Mouse (Mus musculus): ENCODE measurements around the gene Wwox. TPM values are rescaled to one million over a fixed set of nuclear protein-coding genes. Genes with fewer than 3 reads are reported as not detected.

Wwox gene
- polyA plus RNA-seq, 1 experiment from 2014 or later: 11.3 TPM

- ATAC-seq (ENCODE audit: insufficient number of reproducible peaks, insufficient read depth, low FRiP score, low read depth): no peak
- WGBS: 81% methylated on average over 12 of the region's 12 CpGs
- Histone ChIP-seq H3K36me3 (ENCODE audit: control insufficient read depth, insufficient read depth, low read length) (no peaks in the 10 kb centered on the region), H3K4me1 (ENCODE audit: control insufficient read depth in 2 of 2, insufficient read depth in 2 of 2, low read length in 2 of 2) (peaks cover 0 to 4% of the 10 kb centered on the region in 2 experiments; a peak in 1 of 4 replicates), H3K27me3 (ENCODE audit: control insufficient read depth, insufficient read depth, low read length) (no peaks in the 10 kb centered on the region), H3K9me3 (ENCODE audit: control insufficient read depth, low read length) (no peaks in the 10 kb centered on the region), H3K4me3 (ENCODE audit: control insufficient read depth in 1 of 2, insufficient read depth in 1 of 2, low read depth in 1 of 2, low read length in 2 of 2) (no peak overlapping the region), H3K27ac (replicated peaks in 1 of 2; ENCODE audit: control insufficient read depth in 1 of 2, insufficient read depth in 1 of 2, low read depth in 2 of 2, low read length in 2 of 2) (no peak overlapping the region), H3K9ac (ENCODE audit: low read length) (no peak overlapping the region), H3K4me2 (ENCODE audit: low read length) (no peak overlapping the region)
These were observed 618.9 kb downstream of the Wwox start for GRCm38 (mm10) chr8:115058193-115058835.

GRCm38 (mm10) chr8:115063623-115064022, 624.2 kb downstream of the Wwox start:
- H3K4me1 ChIP-seq (ENCODE audit: control insufficient read depth in 2 of 2, insufficient read depth in 2 of 2, low read length in 2 of 2): peaks cover 0 to 4% of the 10 kb centered on the region in 2 experiments; a peak in 1 of 4 replicates
- no peak overlapping the region for H3K9ac ChIP-seq (ENCODE audit: low read length)
- H3K27me3 ChIP-seq (ENCODE audit: control insufficient read depth, insufficient read depth, low read length): no peaks in the 10 kb centered on the region
- 80% methylated on average over 5 of the region's 5 CpGs for WGBS
- no peaks in the 10 kb centered on the region for H3K9me3 ChIP-seq (ENCODE audit: control insufficient read depth, low read length)
- H3K36me3 ChIP-seq (ENCODE audit: control insufficient read depth, insufficient read depth, low read length): no peaks in the 10 kb centered on the region
- no peak for ATAC-seq (ENCODE audit: insufficient number of reproducible peaks, insufficient read depth, low FRiP score, low read depth)
- no peak overlapping the region for H3K4me2 ChIP-seq (ENCODE audit: low read length)
- no peak overlapping the region for H3K4me3 ChIP-seq (ENCODE audit: control insufficient read depth in 1 of 2, insufficient read depth in 1 of 2, low read depth in 1 of 2, low read length in 2 of 2)
- no peak overlapping the region for H3K27ac ChIP-seq (replicated peaks in 1 of 2; ENCODE audit: control insufficient read depth in 1 of 2, insufficient read depth in 1 of 2, low read depth in 2 of 2, low read length in 2 of 2)

- Histone ChIP-seq H3K27me3 (ENCODE audit: control insufficient read depth, insufficient read depth, low read length) (no peaks in the 10 kb centered on the region), H3K4me3 (ENCODE audit: control insufficient read depth in 1 of 2, insufficient read depth in 1 of 2, low read depth in 1 of 2, low read length in 2 of 2) (no peak overlapping the region), H3K9ac (ENCODE audit: low read length) (no peak overlapping the region), H3K27ac (replicated peaks in 1 of 2; ENCODE audit: control insufficient read depth in 1 of 2, insufficient read depth in 1 of 2, low read depth in 2 of 2, low read length in 2 of 2) (no peak overlapping the region), H3K4me2 (ENCODE audit: low read length) (no peak overlapping the region), H3K9me3 (ENCODE audit: control insufficient read depth, low read length) (no peaks in the 10 kb centered on the region), H3K36me3 (ENCODE audit: control insufficient read depth, insufficient read depth, low read length) (no peaks in the 10 kb centered on the region), H3K4me1 (ENCODE audit: control insufficient read depth in 2 of 2, insufficient read depth in 2 of 2, low read length in 2 of 2) (peaks cover 0 to 8% of the 10 kb centered on the region in 2 experiments; a peak in 3 of 4 replicates)
- no peak for ATAC-seq (ENCODE audit: insufficient number of reproducible peaks, insufficient read depth, low FRiP score, low read depth)
- WGBS: 77% methylated on average over 15 of the region's 15 CpGs
These were observed 625.2 kb downstream of the Wwox start for GRCm38 (mm10) chr8:115064691-115065090.

- WGBS: 80% methylated on average over 7 of the region's 7 CpGs
- H3K4me1 ChIP-seq (ENCODE audit: control insufficient read depth in 2 of 2, insufficient read depth in 2 of 2, low read length in 2 of 2): peaks cover 0 to 4% of the 10 kb centered on the region in 2 experiments; a peak in 3 of 4 replicates
These were observed 625.9 kb downstream of the Wwox start for GRCm38 (mm10) chr8:115065386-115065785.

GRCm38 (mm10) chr8:115066550-115067058, 627.1 kb downstream of the Wwox start:
- 91% methylated on average over 8 of the region's 8 CpGs for WGBS
- Histone ChIP-seq H3K4me2 (ENCODE audit: low read length) (no peak overlapping the region), H3K27me3 (ENCODE audit: control insufficient read depth, insufficient read depth, low read length) (no peaks in the 10 kb centered on the region), H3K9me3 (ENCODE audit: control insufficient read depth, low read length) (no peaks in the 10 kb centered on the region), H3K4me1 (ENCODE audit: control insufficient read depth in 2 of 2, insufficient read depth in 2 of 2, low read length in 2 of 2) (peaks cover 0 to 4% of the 10 kb centered on the region in 2 experiments; a peak in 3 of 4 replicates), H3K36me3 (ENCODE audit: control insufficient read depth, insufficient read depth, low read length) (no peaks in the 10 kb centered on the region), H3K9ac (ENCODE audit: low read length) (no peak overlapping the region), H3K4me3 (ENCODE audit: control insufficient read depth in 1 of 2, insufficient read depth in 1 of 2, low read depth in 1 of 2, low read length in 2 of 2) (no peak overlapping the region), H3K27ac (replicated peaks in 1 of 2; ENCODE audit: control insufficient read depth in 1 of 2, insufficient read depth in 1 of 2, low read depth in 2 of 2, low read length in 2 of 2) (no peak overlapping the region)
- ATAC-seq (ENCODE audit: insufficient number of reproducible peaks, insufficient read depth, low FRiP score, low read depth): no peak

More at GRCm38 (mm10) chr8:115065386-115065785, 625.9 kb downstream of the Wwox start:
- ATAC-seq (ENCODE audit: insufficient number of reproducible peaks, insufficient read depth, low FRiP score, low read depth): no peak
- no peaks in the 10 kb centered on the region for H3K9me3 ChIP-seq (ENCODE audit: control insufficient read depth, low read length)
- H3K27me3 ChIP-seq (ENCODE audit: control insufficient read depth, insufficient read depth, low read length): no peaks in the 10 kb centered on the region
- no peak overlapping the region for H3K9ac ChIP-seq (ENCODE audit: low read length)
- no peak overlapping the region for H3K4me3 ChIP-seq (ENCODE audit: control insufficient read depth in 1 of 2, insufficient read depth in 1 of 2, low read depth in 1 of 2, low read length in 2 of 2)
- H3K36me3 ChIP-seq (ENCODE audit: control insufficient read depth, insufficient read depth, low read length): no peaks in the 10 kb centered on the region
- H3K27ac ChIP-seq (replicated peaks in 1 of 2; ENCODE audit: control insufficient read depth in 1 of 2, insufficient read depth in 1 of 2, low read depth in 2 of 2, low read length in 2 of 2): no peak overlapping the region
- no peak overlapping the region for H3K4me2 ChIP-seq (ENCODE audit: low read length)

DNA sequence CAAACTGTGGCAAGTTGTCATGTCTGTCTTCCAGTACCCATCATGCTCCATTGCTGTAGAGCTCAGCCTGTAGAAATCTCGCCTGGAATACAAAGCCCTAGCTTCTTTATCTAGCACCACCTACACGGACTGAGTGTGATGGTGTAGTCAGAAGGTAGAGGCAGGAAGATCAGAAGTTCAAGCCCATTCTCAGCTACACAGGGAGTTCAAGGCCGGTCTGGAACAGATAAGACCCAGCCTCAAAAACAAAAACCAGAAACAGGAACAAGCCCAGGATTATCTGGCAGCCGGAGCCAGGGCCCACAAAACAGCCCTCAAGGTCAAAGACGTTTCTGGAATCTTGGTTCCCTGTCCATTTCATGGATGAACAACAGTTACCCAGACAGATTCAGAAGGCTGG, 629.3 kb downstream of the Wwox start:
- ATAC-seq (ENCODE audit: insufficient number of reproducible peaks, insufficient read depth, low FRiP score, low read depth): no peak
- Histone ChIP-seq H3K36me3 (ENCODE audit: control insufficient read depth, insufficient read depth, low read length) (no peaks in the 10 kb centered on the region), H3K4me2 (ENCODE audit: low read length) (no peak overlapping the region), H3K9me3 (ENCODE audit: control insufficient read depth, low read length) (no peaks in the 10 kb centered on the region), H3K27ac (replicated peaks in 1 of 2; ENCODE audit: control insufficient read depth in 1 of 2, insufficient read depth in 1 of 2, low read depth in 2 of 2, low read length in 2 of 2) (no peak overlapping the region), H3K27me3 (ENCODE audit: control insufficient read depth, insufficient read depth, low read length) (no peaks in the 10 kb centered on the region), H3K4me3 (ENCODE audit: control insufficient read depth in 1 of 2, insufficient read depth in 1 of 2, low read depth in 1 of 2, low read length in 2 of 2) (no peak overlapping the region), H3K4me1 (ENCODE audit: control insufficient read depth in 2 of 2, insufficient read depth in 2 of 2, low read length in 2 of 2) (peaks cover 0 to 4% of the 10 kb centered on the region in 2 experiments; a peak in 3 of 4 replicates), H3K9ac (ENCODE audit: low read length) (no peak overlapping the region)
- 25% methylated on average over 5 of the region's 5 CpGs for WGBS

GRCm38 (mm10) chr8:115070225-115070624, 630.8 kb downstream of the Wwox start:
- Histone ChIP-seq H3K36me3 (ENCODE audit: control insufficient read depth, insufficient read depth, low read length) (no peaks in the 10 kb centered on the region), H3K4me2 (ENCODE audit: low read length) (no peak overlapping the region), H3K4me1 (ENCODE audit: control insufficient read depth in 2 of 2, insufficient read depth in 2 of 2, low read length in 2 of 2) (peaks cover 0 to 4% of the 10 kb centered on the region in 2 experiments; a peak in 3 of 4 replicates), H3K27ac (replicated peaks in 1 of 2; ENCODE audit: control insufficient read depth in 1 of 2, insufficient read depth in 1 of 2, low read depth in 2 of 2, low read length in 2 of 2) (no peak overlapping the region), H3K9me3 (ENCODE audit: control insufficient read depth, low read length) (no peaks in the 10 kb centered on the region), H3K4me3 (ENCODE audit: control insufficient read depth in 1 of 2, insufficient read depth in 1 of 2, low read depth in 1 of 2, low read length in 2 of 2) (no peak overlapping the region), H3K9ac (ENCODE audit: low read length) (no peak overlapping the region), H3K27me3 (ENCODE audit: control insufficient read depth, insufficient read depth, low read length) (no peaks in the 10 kb centered on the region)
- WGBS: 40% methylated on average over 3 of the region's 3 CpGs
- ATAC-seq (ENCODE audit: insufficient number of reproducible peaks, insufficient read depth, low FRiP score, low read depth): no peak
